Mouse (Mus musculus) activated CD4-positive, CD25-positive, alpha-beta regulatory T cell, adult 4 months (primary cell): ENCODE measurements around the gene Arhgap15. TPM values are rescaled to one million over a fixed set of nuclear protein-coding genes. Genes with fewer than 3 reads are reported as not detected.

Experiments
- ATAC-seq: one replicate; pipeline ENCODE4 v1.8.0; 2017
- polyA plus RNA-seq, 2 experiments: library from polyadenylated mRNA; unstranded; fragments of 100-300 nt; shearing (Covaris generic); gene quantifications; one replicate each; pipeline ENCODE4 v1.2.1; 2017

The Arhgap15 gene
- polyA plus RNA-seq, 2 experiments from 2014 or later = 282 to 347 TPM

- ATAC-seq = no peak
These were observed 364.6 kb downstream of the Arhgap15 start for GRCm38 (mm10) chr2:44112990-44113798.

DNA sequence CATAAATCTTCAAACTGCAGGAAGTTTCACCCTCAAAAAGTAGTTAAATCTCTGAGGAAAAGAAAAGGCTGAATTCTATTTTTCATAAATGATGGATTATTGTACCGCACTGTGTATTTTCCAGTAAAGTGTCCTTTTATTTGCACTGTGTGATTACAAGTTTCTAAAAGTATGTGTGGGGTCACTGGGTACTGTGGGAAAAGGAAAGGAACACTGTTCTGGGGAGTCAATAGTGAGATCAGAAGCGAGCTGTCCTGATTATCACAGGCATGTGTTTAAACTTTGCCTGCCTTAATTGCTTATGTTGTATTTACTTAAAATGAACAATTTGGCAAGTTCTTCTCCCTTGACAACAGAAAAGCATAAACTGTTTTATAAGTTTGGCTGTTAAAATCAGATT lies 365.7 kb downstream of the Arhgap15 start:
- no peak for ATAC-seq

GRCm38 (mm10) chr2:44121162-44121561 lies 372.5 kb downstream of the Arhgap15 start:
- no peak for ATAC-seq

- ATAC-seq = no peak
These were observed 374.6 kb downstream of the Arhgap15 start for GRCm38 (mm10) chr2:44123246-44123645.

DNA sequence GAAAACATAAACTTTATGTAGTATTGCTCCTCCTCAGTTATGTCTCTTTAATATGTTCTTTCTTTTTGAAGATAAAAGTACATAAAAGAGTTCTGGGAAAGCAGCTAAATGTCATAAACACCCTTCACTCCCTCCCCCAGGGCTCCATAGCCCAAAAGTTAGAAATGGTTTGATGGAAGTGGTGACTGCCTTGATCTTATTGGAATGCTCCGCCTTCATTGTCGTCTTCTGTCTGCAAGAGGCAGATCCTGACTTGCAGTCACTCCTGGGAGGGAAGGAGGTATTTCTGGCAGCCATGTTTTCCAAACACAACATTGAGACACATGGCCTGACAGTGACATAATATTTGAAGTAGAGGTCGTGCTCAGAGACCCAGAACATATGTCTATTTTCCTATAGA lies 375.5 kb downstream of the Arhgap15 start:
- no peak for ATAC-seq

DNA sequence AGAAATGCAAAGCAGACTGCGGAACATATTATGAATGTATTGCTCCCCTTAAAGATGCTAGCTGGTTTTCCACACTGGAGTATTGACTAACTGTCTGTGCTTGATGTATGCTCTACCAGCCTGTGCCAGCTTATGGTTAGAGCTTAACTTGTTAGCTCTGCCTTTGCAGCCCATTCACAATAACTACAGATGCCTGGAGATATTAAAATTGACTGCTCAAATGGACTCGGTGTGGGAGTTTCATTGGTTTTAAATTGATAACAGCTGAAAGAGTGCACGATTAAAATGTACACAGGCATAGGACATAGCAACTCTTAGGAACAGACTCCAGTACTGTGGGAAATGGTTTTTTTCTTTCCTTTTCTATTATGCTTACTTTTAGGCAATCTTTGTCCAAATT lies 376.1 kb downstream of the Arhgap15 start:
- no peak for ATAC-seq

DNA sequence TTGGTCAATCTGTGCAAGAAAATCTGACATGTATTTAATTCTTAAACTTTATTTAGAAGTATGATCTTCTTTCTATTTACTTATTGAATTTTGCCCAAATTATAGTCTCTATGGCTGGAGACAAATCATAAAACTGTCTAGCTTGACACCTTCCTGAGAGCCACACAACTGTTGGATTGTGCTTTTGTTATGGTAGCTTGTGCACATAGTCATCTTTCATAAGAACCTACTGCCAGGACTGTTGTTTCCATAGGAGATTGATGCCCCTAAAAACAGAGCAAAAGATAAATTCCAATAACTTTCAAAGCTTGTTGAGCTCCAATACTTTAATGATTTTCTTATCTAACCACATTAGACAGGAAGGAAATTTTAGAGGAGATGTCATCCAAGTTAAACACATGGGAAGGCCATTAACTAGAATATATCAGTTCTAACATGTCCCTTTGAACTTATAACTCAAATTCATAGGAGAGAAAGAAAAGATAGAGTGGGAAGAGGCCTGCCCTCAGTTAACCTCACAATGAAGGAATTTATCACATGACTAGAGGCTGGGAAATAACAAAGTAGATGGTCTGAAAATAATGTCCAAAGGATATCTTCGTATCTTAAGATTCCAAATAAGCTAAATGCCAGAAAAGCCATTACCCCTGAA lies 377.5 kb downstream of the Arhgap15 start:
- no peak for ATAC-seq

GRCm38 (mm10) chr2:44129533-44129932 lies 380.9 kb downstream of the Arhgap15 start:
- no peak for ATAC-seq

- no peak for ATAC-seq
These were observed 382.6 kb downstream of the Arhgap15 start for GRCm38 (mm10) chr2:44131271-44131670.

- ATAC-seq = no peak
These were observed 386.2 kb downstream of the Arhgap15 start for GRCm38 (mm10) chr2:44134796-44135195.

- no peak for ATAC-seq
These were observed 391.8 kb downstream of the Arhgap15 start for GRCm38 (mm10) chr2:44140455-44140854.

- ATAC-seq = no peak
These were observed 393.5 kb downstream of the Arhgap15 start for GRCm38 (mm10) chr2:44142152-44142551.

- no peak for ATAC-seq
These were observed 394.0 kb downstream of the Arhgap15 start for GRCm38 (mm10) chr2:44142611-44143010.

DNA sequence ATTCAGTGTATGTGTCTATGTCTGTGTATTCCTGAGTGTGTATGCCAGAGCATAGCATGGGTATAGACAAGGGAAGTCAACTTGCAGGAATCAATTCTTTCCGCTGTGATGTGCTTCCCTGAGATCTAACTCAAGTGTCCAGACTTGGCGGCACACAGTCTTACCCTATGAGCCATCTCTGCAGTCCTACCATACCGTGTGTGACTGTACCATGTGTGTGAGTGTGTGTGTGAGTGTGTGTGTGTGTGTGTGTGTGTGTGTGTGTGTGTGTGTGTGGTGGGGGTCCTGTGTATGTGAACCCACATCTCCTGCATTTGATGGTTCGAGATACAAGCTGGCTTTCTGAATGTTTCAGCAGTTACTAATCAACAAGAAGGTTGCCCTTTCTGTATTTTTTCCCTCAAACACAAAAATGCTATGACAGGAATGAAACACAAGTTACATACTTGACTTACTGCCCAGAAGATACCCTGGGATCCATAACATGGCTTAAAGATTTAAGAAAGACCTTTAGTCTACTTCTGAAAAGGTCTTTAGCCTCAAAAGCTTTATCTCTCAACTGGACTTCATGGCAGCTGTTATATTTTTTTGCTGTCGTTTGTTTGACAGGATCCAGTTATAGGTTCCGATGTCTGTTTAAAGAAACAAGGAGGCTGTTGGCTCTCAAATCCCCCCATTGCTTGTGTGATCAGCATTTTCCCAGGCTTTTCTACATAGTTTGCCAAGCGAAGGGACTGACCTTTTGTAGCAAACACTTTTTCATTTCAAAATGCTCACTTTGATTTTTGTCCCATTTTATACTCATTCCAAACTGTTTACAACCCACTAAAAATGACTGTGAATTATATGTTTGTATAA lies 397.7 kb downstream of the Arhgap15 start:
- no peak for ATAC-seq

DNA sequence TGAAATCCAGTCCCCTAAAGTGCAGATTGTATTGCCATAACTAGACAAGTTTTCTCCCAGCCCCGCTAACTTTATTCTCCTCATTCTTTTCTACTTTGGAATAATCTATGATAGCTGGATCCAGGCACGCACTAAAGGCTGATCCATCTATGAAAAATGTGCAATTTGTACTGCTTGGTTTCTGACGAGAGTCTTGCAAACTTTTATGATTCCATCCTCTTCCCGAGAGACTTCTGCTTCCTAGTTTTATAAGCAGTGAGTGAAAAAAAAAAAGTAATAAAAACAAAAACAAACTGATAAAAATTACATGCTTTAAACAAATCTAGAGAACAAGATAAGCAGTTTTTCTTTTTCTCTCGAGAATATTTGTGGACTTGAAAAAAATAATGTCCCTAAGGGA lies 398.9 kb downstream of the Arhgap15 start:
- ATAC-seq = no peak

GRCm38 (mm10) chr2:44147971-44148370 lies 399.3 kb downstream of the Arhgap15 start:
- no peak for ATAC-seq

DNA sequence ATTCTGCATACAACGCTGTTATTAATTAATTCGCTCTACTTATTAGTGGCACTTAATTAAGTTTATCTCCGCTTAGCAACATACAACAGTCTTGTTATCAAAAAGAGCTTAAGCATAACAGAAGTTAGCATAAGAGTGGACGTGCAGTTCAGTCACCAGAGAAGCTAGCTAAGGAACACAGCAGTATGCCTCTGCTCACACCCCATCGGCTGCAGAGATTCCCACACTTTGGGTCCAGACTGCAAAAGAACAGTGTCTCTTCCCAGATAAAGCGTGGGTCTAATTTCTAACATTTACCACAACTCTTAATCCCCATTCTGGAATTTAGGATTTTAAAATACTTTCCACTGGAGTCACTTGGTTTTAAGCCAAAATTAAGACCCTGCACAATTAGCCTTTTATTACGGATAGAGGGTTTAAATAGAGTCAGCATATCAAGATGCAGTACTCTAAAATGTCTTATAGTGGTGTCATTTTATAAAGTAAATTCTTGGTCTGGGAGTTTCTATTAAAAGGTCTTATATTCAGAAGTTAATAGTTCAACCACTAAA lies 400.0 kb downstream of the Arhgap15 start:
- no peak for ATAC-seq

- ATAC-seq = no peak
These were observed 403.7 kb downstream of the Arhgap15 start for GRCm38 (mm10) chr2:44152301-44152700.

GRCm38 (mm10) chr2:44160358-44160757 lies 411.7 kb downstream of the Arhgap15 start:
- no peak for ATAC-seq

DNA sequence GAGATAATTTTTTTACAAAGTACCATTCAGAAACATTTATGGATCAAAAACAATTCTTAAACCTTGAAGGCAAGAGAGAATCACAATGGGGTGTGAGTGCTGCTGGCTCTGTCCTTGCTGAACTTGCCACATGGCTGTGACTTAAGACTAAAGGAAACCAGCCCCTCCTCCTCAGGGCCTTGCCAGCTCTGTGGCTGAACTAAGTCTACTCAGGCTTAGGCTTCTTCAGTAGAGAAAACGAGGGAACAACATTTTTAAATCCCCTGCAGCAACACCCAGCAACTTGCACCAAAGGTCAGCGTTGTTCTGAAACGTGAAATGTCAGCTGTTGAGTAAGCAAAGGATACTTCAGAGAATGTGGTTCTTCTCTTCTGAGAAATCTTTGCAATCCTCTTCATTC lies 417.2 kb downstream of the Arhgap15 start:
- ATAC-seq = no peak

DNA sequence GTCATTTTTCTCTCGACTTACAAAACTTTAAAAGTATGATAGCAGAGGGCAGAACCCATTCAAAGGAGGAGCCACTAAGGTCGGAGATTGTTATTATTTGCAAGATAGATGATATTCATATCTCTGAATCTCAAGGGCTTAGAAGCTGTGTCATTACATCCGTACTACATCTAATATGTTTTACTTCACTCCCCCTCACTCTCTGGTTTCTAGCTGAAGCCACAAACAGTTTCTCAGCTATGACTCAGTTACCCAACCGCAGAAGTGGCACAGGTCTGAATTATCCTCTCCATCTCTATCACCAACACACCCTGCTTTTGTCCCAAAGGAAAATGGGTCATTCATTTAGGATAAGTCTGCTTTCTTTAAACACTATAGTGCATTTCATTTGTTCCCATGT lies 418.1 kb downstream of the Arhgap15 start:
- ATAC-seq = peak; percentile 77

GRCm38 (mm10) chr2:44184476-44184875 lies 435.9 kb downstream of the Arhgap15 start:
- ATAC-seq = no peak

DNA sequence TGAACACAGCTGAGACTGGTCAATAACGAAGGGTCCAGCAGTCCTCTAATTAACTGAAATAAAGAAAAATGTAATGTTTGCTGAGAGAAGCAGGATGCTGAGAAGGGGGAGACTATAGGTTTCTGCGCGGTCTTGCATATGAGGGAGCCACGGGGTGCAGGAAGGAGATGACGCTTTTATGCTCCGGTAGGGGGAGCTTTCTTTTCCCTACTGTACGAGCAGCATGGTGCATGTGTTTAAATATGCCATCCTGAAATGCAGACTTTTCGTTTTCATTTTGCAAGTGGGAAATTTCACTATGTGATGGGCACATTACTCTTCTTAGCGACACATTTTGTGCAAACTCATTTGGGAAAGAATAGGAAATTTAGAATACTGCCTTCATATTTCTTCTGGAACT lies 442.1 kb downstream of the Arhgap15 start:
- ATAC-seq = no peak
